Mouse (Mus musculus) hindbrain, embryonic 10.5 days (tissue): ENCODE data around the gene Cpped1. TPM values are rescaled to one million over a fixed set of nuclear protein-coding genes. Genes with fewer than 3 reads are reported as not detected.
A peak's percentile ranks its signal among the peaks of the same experiment; 100 is the strongest.

Experiments used
- DNase-seq: peaks from one replicate; pipeline ENCODE4 v3.0.0-alpha.2; 2017; ENCODE audit warnings: low spot score
- H3K27ac ChIP-seq: fragments of 300-500 bp; sonication (generic); 2 replicates; pipeline ENCODE4 v1.5.1; 2016; ENCODE audit warnings: mild to moderate bottlenecking, moderate library complexity
- H3K27me3 ChIP-seq: fragments of 300-500 bp; sonication (generic); 2 replicates; pipeline ENCODE4 v1.6.1; 2016; ENCODE audit warnings: mild to moderate bottlenecking; ENCODE audit not compliant: poor library complexity, insufficient read depth, severe bottlenecking
- H3K36me3 ChIP-seq: fragments of 300-500 bp; sonication (generic); 2 replicates; pipeline ENCODE4 v1.6.1; 2016; ENCODE audit warnings: mild to moderate bottlenecking, moderate library complexity
- H3K4me1 ChIP-seq: fragments of 300-500 bp; sonication (generic); replicated peaks from 2 replicates; pipeline ENCODE4 v1.6.1; 2016; ENCODE audit warnings: mild to moderate bottlenecking
- H3K4me3 ChIP-seq: fragments of 300-500 bp; sonication (generic); 2 replicates; pipeline ENCODE4 v1.5.1; 2016; ENCODE audit warnings: mild to moderate bottlenecking, moderate library complexity
- H3K9me3 ChIP-seq: fragments of 300-500 bp; sonication (generic); 2 replicates; pipeline ENCODE4 v1.6.1; 2016; ENCODE audit warnings: mild to moderate bottlenecking, moderate library complexity
- WGBS: fragments of 180-500 bp; shearing (Covaris S2); methylation state at CpG from one replicate; pipeline ENCODE4 v1.1.7; 2016; 5-methylcytosine and 5-hydroxymethylcytosine counted together
- polyA plus RNA-seq: library from polyadenylated mRNA; unstranded; fragments of >200 nt; fragmentation: Nextera tagmentation; extraction: Ambion mirVana; gene quantifications from 2 replicates; pipeline ENCODE4 v1.2.1, GENCODE M21; 2016

Cpped1 gene
- 12.9 and 14.3 TPM in 2 replicates for polyA plus RNA-seq

- H3K4me3 ChIP-seq: peak within 1 kb of the TSS; percentile 66
- peak; percentile 85 for DNase-seq
- H3K27me3 ChIP-seq: no peaks in the 10 kb centered on the region
- peaks cover 14% of the 10 kb centered on the region for H3K4me1 ChIP-seq
- H3K36me3 ChIP-seq: no peaks in the 10 kb centered on the region
- H3K9me3 ChIP-seq: no peaks in the 10 kb centered on the region
- H3K27ac ChIP-seq: peak within 1 kb of the TSS; percentile 93
- under 1% methylated on average over 32 of the region's 32 CpGs for WGBS
Measured at GRCm38 (mm10) chr16:11909035-11909591, at the start of gene Cpped1. TSS of gene Cpped1 (minus strand) at chr16:11909445.

DNA sequence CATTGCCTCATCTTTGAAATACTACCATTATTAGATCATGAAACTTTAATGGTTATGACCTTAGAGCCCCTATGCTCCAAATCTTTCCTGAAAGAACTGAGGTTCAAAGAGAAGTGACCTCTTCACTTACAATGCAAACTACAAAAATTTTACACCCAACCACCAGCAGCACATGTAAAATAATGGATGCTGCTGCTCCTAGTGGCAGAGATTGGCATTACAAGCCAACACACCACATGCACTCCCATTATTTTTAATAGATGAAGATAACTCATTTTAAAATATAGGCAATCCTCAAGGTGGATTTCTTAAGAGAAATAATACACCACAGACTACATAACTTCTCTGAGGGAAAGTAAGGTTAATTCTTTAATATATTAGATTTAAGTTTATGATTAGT is 31.2 kb upstream of the Cpped1 start:
- 0 out of 2 replicates have a peak, but pooled peaks cover 7% of the 10 kb centered on the region for H3K9me3 ChIP-seq
- DNase-seq: no peak
- no peaks in the 10 kb centered on the region for H3K4me1 ChIP-seq
- no peaks in the 10 kb centered on the region for H3K36me3 ChIP-seq
- no peaks in the 10 kb centered on the region for H3K27me3 ChIP-seq
- H3K27ac ChIP-seq: no peak overlapping the region
- no peak overlapping the region for H3K4me3 ChIP-seq

DNA sequence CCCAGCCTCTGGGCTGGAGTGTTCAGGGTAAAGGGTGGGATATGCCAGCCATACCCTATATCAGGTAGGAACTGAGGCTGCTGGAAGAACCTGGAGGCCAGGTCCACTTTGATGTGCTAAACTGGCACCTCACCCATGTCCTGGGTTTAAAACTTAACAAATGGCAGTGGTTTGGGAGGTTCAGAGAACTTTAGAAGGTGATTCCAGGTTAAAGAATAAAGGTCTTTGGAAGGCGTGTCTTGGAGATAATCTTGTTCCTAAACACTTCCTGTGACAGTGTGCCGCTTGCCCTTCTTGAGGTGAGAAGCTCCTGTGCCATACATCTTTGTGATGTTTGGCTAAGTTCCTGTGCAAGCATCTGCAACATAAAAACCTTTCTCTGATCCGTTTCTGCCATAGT is 1.6 kb upstream of the Cpped1 start:
- no peaks in the 10 kb centered on the region for H3K36me3 ChIP-seq
- H3K27ac ChIP-seq: no peak overlapping the region
- WGBS: 88% methylated on average over 3 of the region's 3 CpGs
- no peak for DNase-seq
- no peaks in the 10 kb centered on the region for H3K9me3 ChIP-seq
- peaks cover 14% of the 10 kb centered on the region for H3K4me1 ChIP-seq
- no peak overlapping the region for H3K4me3 ChIP-seq
- H3K27me3 ChIP-seq: no peaks in the 10 kb centered on the region

DNA sequence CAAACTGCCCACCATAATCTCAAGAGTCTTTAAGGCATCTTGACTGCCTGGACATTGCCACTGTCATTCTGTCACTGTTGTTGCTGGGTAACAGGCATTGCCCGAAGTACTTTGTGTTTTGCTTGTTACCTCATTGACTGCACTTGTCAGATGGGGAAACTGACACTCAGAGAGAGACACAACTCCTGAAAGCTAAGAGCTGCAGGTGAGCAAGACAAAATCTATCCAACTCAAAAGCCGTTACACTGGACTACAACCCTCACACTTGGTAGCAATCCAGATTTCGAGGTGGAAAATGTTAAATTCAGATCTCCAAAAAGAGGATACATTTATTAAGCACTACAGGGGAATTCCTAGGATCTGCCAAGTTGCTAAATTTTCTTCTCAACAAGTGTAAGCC is 572 bp upstream of the Cpped1 start:
- peaks cover 14% of the 10 kb centered on the region for H3K4me1 ChIP-seq
- no peak overlapping the region; the same call in 1 of the 2 replicates for H3K27ac ChIP-seq
- H3K9me3 ChIP-seq: no peaks in the 10 kb centered on the region
- no peak for DNase-seq
- WGBS: 70% methylated on average over 3 of the region's 3 CpGs
- peak overlapping the region; percentile 66; the same call in 1 of the 2 replicates for H3K4me3 ChIP-seq
- no peaks in the 10 kb centered on the region for H3K27me3 ChIP-seq
- no peaks in the 10 kb centered on the region for H3K36me3 ChIP-seq

DNA sequence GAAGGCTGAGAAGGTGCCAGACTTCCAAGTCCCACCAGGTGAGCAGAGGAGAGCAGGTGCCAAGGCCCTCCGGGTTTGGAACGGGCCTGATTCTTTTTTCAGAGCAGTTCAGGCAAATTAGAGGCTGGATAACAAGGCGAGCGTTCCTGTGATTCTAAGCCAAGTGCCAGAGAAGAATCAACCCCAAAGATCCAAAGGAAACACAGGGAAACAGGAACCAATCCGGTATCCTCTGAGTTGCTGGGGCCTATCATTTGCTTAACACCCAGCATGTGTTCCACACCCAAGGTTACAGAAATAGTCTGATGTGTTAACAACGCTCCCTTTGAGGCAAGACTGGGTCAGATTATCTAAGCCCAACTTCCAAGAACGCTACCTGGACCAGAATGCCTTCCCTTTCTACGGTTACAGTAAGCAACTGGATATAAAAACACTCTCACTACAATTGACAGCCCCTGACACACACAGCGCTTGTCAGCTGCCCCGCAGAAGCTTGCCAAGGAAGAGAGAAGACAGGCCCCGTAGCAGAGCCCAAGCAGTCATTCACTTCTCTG is 707 bp downstream of the Cpped1 start:
- no peak for DNase-seq
- H3K4me1 ChIP-seq: peaks cover 14% of the 10 kb centered on the region
- H3K4me3 ChIP-seq: peak overlapping the region; percentile 66
- H3K27me3 ChIP-seq: no peaks in the 10 kb centered on the region
- no peaks in the 10 kb centered on the region for H3K36me3 ChIP-seq
- H3K9me3 ChIP-seq: no peaks in the 10 kb centered on the region
- WGBS: 30% methylated on average over 11 of the region's 11 CpGs
- peak overlapping the region; percentile 93 for H3K27ac ChIP-seq

DNA sequence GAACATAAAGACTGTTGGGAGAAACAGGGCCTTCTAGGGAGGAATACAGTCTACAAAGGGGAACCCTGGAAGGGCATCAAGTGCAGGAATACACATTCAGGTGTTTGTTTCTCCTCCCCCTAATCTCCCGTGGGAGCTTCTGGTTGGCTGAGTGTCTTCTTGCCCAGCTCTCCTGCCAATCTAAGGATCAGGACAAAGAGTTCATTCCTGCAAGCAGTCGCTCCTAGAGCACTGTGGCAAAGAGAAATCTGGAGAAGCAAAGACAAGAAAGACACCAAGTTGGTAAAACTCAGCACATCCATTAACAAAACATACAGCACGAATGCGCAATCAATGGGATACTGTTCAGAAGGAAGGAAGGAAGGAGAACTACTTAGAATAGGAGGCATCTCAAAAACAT is 1.4 kb downstream of the Cpped1 start:
- Histone ChIP-seq H3K4me3 (0 out of 2 replicates have a peak overlapping the region, but pooled peaks have one; percentile 66), H3K27ac (no peak overlapping the region), H3K4me1 (peaks cover 14% of the 10 kb centered on the region), H3K27me3 (no peaks in the 10 kb centered on the region), H3K36me3 (no peaks in the 10 kb centered on the region), H3K9me3 (no peaks in the 10 kb centered on the region)
- 76% methylated on average over 4 of the region's 4 CpGs for WGBS
- no peak for DNase-seq

- WGBS: 91% methylated on average over 1 of the region's 1 CpGs
- H3K36me3 ChIP-seq: no peaks in the 10 kb centered on the region
- no peak for DNase-seq
- peaks cover 14% of the 10 kb centered on the region for H3K4me1 ChIP-seq
- no peaks in the 10 kb centered on the region for H3K9me3 ChIP-seq
- H3K27ac ChIP-seq: no peak overlapping the region
- no peaks in the 10 kb centered on the region for H3K27me3 ChIP-seq
- no peak overlapping the region for H3K4me3 ChIP-seq
Measured at GRCm38 (mm10) chr16:11906906-11907305, 2.3 kb downstream of the Cpped1 start.

- no peaks in the 10 kb centered on the region for H3K9me3 ChIP-seq
- 87% methylated on average over 4 of the region's 4 CpGs for WGBS
- no peaks in the 10 kb centered on the region for H3K36me3 ChIP-seq
- no peaks in the 10 kb centered on the region for H3K27me3 ChIP-seq
- no peak for DNase-seq
- no peak overlapping the region for H3K27ac ChIP-seq
- peaks cover 14% of the 10 kb centered on the region for H3K4me1 ChIP-seq
- no peak overlapping the region for H3K4me3 ChIP-seq
Measured at GRCm38 (mm10) chr16:11905216-11905615, 4.0 kb downstream of the Cpped1 start.

GRCm38 (mm10) chr16:11902007-11902406 is 7.2 kb downstream of the Cpped1 start:
- Histone ChIP-seq H3K27me3 (no peaks in the 10 kb centered on the region), H3K27ac (no peak overlapping the region), H3K4me3 (no peak overlapping the region), H3K36me3 (no peaks in the 10 kb centered on the region), H3K4me1 (no peaks in the 10 kb centered on the region), H3K9me3 (no peaks in the 10 kb centered on the region)
- WGBS: 90% methylated on average over 7 of the region's 7 CpGs
- DNase-seq: no peak

DNA sequence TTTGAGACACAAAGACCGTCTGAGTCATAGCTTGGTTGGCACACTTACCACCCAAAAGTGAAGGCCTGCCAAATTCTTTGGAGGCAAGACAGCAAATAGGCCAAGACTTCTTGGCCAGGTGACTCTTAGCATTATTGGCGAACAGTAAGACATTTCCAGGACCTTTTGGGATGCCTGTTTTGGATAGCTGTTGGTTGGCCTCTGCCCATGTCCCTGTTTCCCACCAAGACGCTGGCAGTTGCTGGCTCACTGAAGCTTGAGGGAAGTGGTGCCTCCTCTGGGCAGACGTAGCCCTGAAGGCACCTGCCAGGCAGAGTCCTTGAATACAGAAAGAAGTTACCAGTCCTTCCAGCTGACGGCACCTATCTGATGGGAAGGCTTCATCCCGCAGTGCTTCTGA is 8.9 kb downstream of the Cpped1 start:
- WGBS: 89% methylated on average over 6 of the region's 6 CpGs
- Histone ChIP-seq H3K27ac (no peak overlapping the region), H3K4me1 (no peaks in the 10 kb centered on the region), H3K36me3 (no peaks in the 10 kb centered on the region), H3K27me3 (no peaks in the 10 kb centered on the region), H3K9me3 (no peaks in the 10 kb centered on the region), H3K4me3 (no peak overlapping the region)
- DNase-seq: no peak

DNA sequence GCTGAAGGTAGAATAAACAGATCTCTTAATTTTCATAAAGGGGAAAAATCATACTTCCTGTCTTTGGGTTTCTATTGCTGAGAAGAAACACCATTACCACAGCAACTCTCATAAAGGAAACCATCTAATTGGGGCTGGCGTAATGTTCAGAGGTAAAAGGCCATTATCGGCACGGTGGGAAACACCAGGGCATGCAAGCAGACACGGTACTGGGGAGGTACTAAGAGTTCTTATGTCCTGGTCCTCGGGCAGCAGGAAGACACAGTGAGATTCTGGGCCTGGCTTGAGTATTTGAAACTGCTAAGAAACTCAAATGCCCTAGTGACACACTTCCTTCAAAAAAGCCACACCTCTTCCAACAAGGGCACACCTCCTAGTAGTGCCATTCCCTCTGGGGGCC is 12.8 kb downstream of the Cpped1 start:
- Histone ChIP-seq H3K27ac (no peak overlapping the region), H3K4me1 (no peaks in the 10 kb centered on the region), H3K4me3 (no peak overlapping the region), H3K9me3 (no peaks in the 10 kb centered on the region), H3K27me3 (no peaks in the 10 kb centered on the region), H3K36me3 (no peaks in the 10 kb centered on the region)
- DNase-seq: no peak
- WGBS: 92% methylated on average over 5 of the region's 5 CpGs

- H3K27ac ChIP-seq: no peak overlapping the region
- no peaks in the 10 kb centered on the region for H3K27me3 ChIP-seq
- H3K4me3 ChIP-seq: no peak overlapping the region
- H3K36me3 ChIP-seq: no peaks in the 10 kb centered on the region
- H3K9me3 ChIP-seq: no peaks in the 10 kb centered on the region
- WGBS: 88% methylated on average over 3 of the region's 3 CpGs
- no peaks in the 10 kb centered on the region for H3K4me1 ChIP-seq
- DNase-seq: no peak
Measured at GRCm38 (mm10) chr16:11894877-11895276, 14.4 kb downstream of the Cpped1 start.

DNA sequence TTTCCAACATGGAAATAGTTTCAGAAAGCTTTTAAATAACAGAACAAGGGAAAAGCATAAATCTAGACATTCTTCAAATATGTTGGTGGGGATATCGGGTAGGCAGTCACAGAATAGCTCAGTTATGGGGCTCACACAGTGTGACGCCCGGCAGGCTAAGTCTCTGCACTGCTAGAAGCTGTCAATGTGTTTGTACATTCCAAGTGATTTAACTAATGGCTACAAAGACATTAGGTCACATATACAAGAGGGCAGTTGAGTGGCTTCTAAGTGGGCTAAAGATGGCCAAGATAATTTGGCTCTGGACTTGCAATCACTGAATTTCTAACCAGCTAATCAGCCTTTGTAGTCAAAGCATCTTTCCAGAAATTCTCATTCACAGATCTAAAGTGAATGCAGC is 19.1 kb downstream of the Cpped1 start:
- Histone ChIP-seq H3K4me1 (no peaks in the 10 kb centered on the region), H3K27me3 (no peaks in the 10 kb centered on the region), H3K9me3 (no peaks in the 10 kb centered on the region), H3K36me3 (peaks cover 6% of the 10 kb centered on the region; the same call in 1 of the 2 replicates), H3K4me3 (no peak overlapping the region), H3K27ac (no peak overlapping the region)
- DNase-seq: no peak
- 80% methylated on average over 3 of the region's 3 CpGs for WGBS

DNA sequence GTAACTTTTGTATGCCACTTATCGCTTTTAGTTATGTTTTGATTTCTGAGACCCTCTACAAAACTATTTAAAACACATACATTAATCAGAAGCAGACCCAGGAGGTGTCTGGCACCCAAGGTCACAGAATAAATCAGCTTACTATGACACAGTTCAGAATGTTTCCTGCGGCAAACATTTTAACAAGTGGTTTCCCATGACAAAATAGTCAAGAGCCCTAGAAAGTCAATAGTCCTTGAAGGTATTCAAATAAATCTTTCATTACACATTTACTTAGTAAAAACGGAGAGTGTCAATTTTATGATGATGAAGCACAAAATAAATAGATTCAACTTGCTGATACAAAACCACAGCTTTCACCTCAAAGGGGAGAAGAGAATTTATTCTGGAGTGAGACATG is 19.5 kb downstream of the Cpped1 start:
- Histone ChIP-seq H3K27me3 (no peaks in the 10 kb centered on the region), H3K4me1 (no peaks in the 10 kb centered on the region), H3K27ac (no peak overlapping the region), H3K4me3 (no peak overlapping the region), H3K9me3 (no peaks in the 10 kb centered on the region), H3K36me3 (peaks cover 6% of the 10 kb centered on the region; the same call in 1 of the 2 replicates)
- DNase-seq: no peak
- WGBS: 83% methylated on average over 3 of the region's 3 CpGs
